Mouse (Mus musculus): Measurements from ENCODE around the gene Mast4. TPM values are rescaled to one million over a fixed set of nuclear protein-coding genes. Genes with fewer than 3 reads are reported as not detected.

The Mast4 gene
- polyA plus RNA-seq, 1 experiment from 2014 or later, result 33.0 TPM

DNA sequence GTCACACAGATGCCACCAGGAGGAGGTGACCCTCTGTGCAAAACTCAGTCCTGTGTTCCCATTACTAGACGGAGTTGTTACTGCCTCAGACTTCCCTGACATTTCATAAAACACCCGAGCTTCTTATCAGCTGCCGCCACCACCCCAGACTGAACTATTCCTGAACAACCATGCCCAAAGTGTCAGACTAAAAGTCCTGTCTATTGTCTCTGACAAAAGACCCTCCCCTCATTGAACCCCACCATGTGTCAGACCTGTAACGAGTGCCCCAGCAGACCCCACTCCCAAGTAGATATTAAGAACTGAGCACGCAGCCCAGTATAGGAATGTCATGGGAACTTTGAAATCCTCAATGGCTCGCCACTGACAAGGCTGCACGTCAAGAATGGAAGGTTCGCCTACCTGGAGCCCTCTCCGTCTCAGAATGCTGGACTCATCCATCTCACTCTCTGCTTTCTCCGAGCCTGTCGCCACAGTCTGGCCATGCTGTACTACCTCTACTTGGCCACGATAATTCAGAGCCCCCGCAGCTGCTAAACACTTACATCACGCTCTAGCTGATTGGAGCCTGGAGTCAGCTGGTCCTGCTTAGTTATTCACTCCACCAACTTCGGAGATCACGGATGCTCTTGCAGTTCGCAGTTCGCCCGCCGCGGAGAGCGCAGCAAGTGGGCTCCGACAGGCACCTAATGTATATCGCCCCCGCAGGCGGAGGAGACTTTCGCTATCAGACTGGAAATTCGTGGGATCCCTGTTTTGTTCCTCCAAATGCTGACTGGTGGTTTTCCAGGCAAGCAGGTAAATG, 237.7 kb downstream of the Mast4 start:
- Histone ChIP-seq H3K9ac (replicated peaks; ENCODE audit: low read depth, low read length) (peak overlapping the region; percentile 33; the same call in 1 of the 2 replicates), H3K4me1 (ENCODE audit: control insufficient read depth, insufficient read depth, low read length) (no peaks in the 10 kb centered on the region), H3K27me3 (ENCODE audit: control insufficient read depth, insufficient read depth, low read length) (no peaks in the 10 kb centered on the region), H3K36me3 (ENCODE audit: control insufficient read depth, insufficient read depth, low read length) (no peaks in the 10 kb centered on the region), H3K27ac (ENCODE audit: low read depth, low read length) (peak overlapping the region; percentile 6; the same call in 1 of the 2 replicates), H3K9me3 (ENCODE audit: control insufficient read depth, low read length) (no peaks in the 10 kb centered on the region), H3K4me3 (ENCODE audit: low read depth, low read length) (peak overlapping the region; percentile 33), H3K4me2 (ENCODE audit: low read depth, low read length) (peak overlapping the region; percentile 70)
- WGBS, result 5% methylated on average over 28 of the region's 28 CpGs
- peak; percentile 93 for ATAC-seq (ENCODE audit: low read depth)

DNA sequence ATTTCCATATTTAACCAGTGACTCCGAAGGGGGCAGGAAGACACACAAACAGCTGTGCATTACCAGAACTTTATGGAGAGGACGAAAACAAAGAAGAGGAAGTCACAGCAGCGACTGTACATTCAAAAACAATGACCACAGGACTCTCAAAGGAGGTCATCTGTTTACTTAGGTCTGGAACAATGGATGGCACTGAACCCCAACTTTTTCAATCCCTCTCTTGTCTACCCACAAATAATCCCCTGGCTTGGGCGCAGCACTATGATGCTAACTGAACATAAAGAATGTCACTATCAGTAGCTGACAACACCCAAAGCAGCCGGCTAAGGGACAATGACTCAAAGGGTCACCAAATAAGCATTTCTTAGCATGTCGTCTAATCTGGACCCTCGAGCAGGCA, 238.8 kb downstream of the Mast4 start:
- Histone ChIP-seq H3K4me3 (ENCODE audit: low read depth, low read length) (no peak overlapping the region), H3K27ac (ENCODE audit: low read depth, low read length) (no peak overlapping the region), H3K9me3 (ENCODE audit: control insufficient read depth, low read length) (no peaks in the 10 kb centered on the region), H3K36me3 (ENCODE audit: control insufficient read depth, insufficient read depth, low read length) (no peaks in the 10 kb centered on the region), H3K4me2 (ENCODE audit: low read depth, low read length) (0 out of 2 replicates have a peak overlapping the region, but pooled peaks have one; percentile 4), H3K27me3 (ENCODE audit: control insufficient read depth, insufficient read depth, low read length) (no peaks in the 10 kb centered on the region), H3K4me1 (ENCODE audit: control insufficient read depth, insufficient read depth, low read length) (no peaks in the 10 kb centered on the region), H3K9ac (replicated peaks; ENCODE audit: low read depth, low read length) (no peak overlapping the region)
- 50% methylated on average over 7 of the region's 7 CpGs for WGBS
- ATAC-seq (ENCODE audit: low read depth), result no peak

DNA sequence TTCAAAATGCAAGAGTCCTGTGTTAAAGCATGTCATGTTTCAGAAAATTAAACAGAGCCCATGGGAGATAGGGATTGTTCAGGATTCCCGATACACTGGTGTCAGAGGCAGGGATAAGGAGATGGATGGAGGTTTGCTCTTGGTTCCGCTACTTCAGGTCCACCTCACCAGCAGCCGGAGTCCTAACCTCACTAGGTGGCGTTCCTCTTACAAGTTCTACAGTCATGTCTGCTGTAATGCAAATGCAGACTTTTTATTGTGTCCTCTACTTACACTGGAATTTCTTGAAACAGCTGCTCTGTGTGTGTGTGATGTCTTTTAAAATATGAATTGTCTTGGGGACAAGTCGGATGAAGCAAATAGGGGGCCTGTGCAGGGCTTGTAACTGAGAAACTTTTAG, 239.7 kb downstream of the Mast4 start:
- Histone ChIP-seq H3K36me3 (ENCODE audit: control insufficient read depth, insufficient read depth, low read length) (no peaks in the 10 kb centered on the region), H3K9ac (replicated peaks; ENCODE audit: low read depth, low read length) (no peak overlapping the region), H3K4me1 (ENCODE audit: control insufficient read depth, insufficient read depth, low read length) (no peaks in the 10 kb centered on the region), H3K4me3 (ENCODE audit: low read depth, low read length) (no peak overlapping the region), H3K27me3 (ENCODE audit: control insufficient read depth, insufficient read depth, low read length) (no peaks in the 10 kb centered on the region), H3K4me2 (ENCODE audit: low read depth, low read length) (no peak overlapping the region; the same call in 1 of the 2 replicates), H3K27ac (ENCODE audit: low read depth, low read length) (no peak overlapping the region), H3K9me3 (ENCODE audit: control insufficient read depth, low read length) (no peaks in the 10 kb centered on the region)
- no peak for ATAC-seq (ENCODE audit: low read depth)
- WGBS, result 61% methylated on average over 5 of the region's 5 CpGs

DNA sequence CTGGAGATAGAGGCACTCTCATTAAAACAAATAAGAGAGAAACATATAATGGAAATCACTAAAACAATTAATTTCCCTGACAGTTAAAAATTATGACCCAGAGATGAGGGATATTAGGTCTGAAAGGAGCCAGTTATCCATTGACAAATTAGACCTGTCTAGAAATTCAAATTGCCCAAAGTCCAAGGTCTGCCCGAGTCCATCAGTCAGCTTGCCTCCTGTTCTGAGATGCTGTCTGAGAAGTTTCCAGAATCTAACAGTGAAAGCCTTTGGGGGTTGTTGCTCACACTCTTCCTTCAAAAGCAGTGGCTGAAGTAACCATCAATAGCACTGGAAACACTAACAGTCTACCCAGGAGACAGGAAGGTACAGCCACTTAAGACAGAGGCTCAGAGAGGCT, 240.6 kb downstream of the Mast4 start:
- no peak overlapping the region for H3K4me3 ChIP-seq (ENCODE audit: low read depth, low read length)
- H3K36me3 ChIP-seq (ENCODE audit: control insufficient read depth, insufficient read depth, low read length), result no peaks in the 10 kb centered on the region
- H3K27me3 ChIP-seq (ENCODE audit: control insufficient read depth, insufficient read depth, low read length), result no peaks in the 10 kb centered on the region
- H3K9me3 ChIP-seq (ENCODE audit: control insufficient read depth, low read length), result no peaks in the 10 kb centered on the region
- no peak for ATAC-seq (ENCODE audit: low read depth)
- 82% methylated on average over 1 of the region's 1 CpGs for WGBS
- H3K9ac ChIP-seq (replicated peaks; ENCODE audit: low read depth, low read length), result no peak overlapping the region
- no peak overlapping the region for H3K4me2 ChIP-seq (ENCODE audit: low read depth, low read length)
- no peak overlapping the region for H3K27ac ChIP-seq (ENCODE audit: low read depth, low read length)
- H3K4me1 ChIP-seq (ENCODE audit: control insufficient read depth, insufficient read depth, low read length), result no peaks in the 10 kb centered on the region

DNA sequence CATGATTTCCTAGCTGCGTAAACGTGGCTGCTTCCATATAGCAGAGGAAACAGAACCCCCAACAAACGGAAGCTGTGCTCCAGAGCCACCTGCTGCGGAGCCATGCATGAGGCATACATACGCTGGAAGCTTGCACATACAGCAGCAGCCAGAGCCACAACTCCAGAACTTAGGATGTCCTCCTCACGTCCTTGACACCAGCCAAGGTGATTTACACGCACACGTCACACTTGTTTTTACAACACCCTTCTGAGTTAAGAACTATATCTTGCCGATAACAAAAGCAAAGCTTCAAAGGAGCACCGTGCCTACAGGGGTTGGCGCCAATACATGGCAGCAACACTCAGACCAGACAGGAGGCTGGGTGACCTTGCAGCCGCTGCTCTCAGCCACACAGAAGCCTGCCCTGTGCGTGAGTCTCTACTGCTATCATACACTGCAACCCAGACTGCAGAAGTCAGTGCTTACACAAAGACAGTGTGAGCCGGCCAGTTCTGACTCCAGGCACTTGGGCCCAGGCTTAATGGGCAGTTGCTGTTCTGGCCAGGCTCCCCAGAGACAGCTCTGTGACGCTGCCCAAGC, 248.7 kb downstream of the Mast4 start:
- Histone ChIP-seq H3K27ac (ENCODE audit: low read depth, low read length) (no peak overlapping the region), H3K36me3 (ENCODE audit: control insufficient read depth, insufficient read depth, low read length) (no peaks in the 10 kb centered on the region), H3K9me3 (ENCODE audit: control insufficient read depth, low read length) (no peaks in the 10 kb centered on the region), H3K9ac (replicated peaks; ENCODE audit: low read depth, low read length) (no peak overlapping the region), H3K4me1 (ENCODE audit: control insufficient read depth, insufficient read depth, low read length) (no peaks in the 10 kb centered on the region), H3K27me3 (ENCODE audit: control insufficient read depth, insufficient read depth, low read length) (no peaks in the 10 kb centered on the region), H3K4me2 (ENCODE audit: low read depth, low read length) (no peak overlapping the region), H3K4me3 (ENCODE audit: low read depth, low read length) (no peak overlapping the region)
- 73% methylated on average over 15 of the region's 15 CpGs for WGBS
- ATAC-seq (ENCODE audit: low read depth), result no peak

- Histone ChIP-seq H3K4me2 (ENCODE audit: low read depth, low read length) (no peak overlapping the region), H3K27ac (ENCODE audit: low read depth, low read length) (no peak overlapping the region), H3K4me1 (ENCODE audit: control insufficient read depth, insufficient read depth, low read length) (no peaks in the 10 kb centered on the region), H3K9me3 (ENCODE audit: control insufficient read depth, low read length) (no peaks in the 10 kb centered on the region), H3K36me3 (ENCODE audit: control insufficient read depth, insufficient read depth, low read length) (no peaks in the 10 kb centered on the region), H3K27me3 (ENCODE audit: control insufficient read depth, insufficient read depth, low read length) (no peaks in the 10 kb centered on the region), H3K4me3 (ENCODE audit: low read depth, low read length) (no peak overlapping the region), H3K9ac (replicated peaks; ENCODE audit: low read depth, low read length) (no peak overlapping the region)
- ATAC-seq (ENCODE audit: low read depth), result no peak
- 76% methylated on average over 5 of the region's 6 CpGs for WGBS
These were observed 251.4 kb downstream of the Mast4 start for GRCm38 (mm10) chr13:103082891-103083290.

DNA sequence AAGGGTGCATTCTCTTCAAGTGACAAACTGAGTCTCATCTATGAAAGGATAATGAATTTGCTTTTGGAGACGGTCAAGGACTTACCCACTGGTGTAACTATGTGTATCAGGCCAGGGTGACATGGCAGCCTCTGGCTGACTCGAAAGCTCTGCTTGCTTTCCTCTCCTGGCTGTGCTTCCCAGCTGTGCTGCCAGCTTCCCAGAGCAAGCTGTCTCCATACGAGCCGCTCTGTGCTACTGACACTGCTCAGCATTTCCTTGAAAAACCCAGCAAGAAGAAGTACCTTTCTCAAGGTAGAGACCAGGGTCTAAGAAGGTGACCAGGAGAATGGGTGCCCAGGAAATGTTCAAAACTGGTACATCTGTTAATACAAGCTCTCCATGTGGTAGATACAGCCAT, 254.5 kb downstream of the Mast4 start:
- Histone ChIP-seq H3K9me3 (ENCODE audit: control insufficient read depth, low read length) (no peaks in the 10 kb centered on the region), H3K4me2 (ENCODE audit: low read depth, low read length) (no peak overlapping the region), H3K36me3 (ENCODE audit: control insufficient read depth, insufficient read depth, low read length) (no peaks in the 10 kb centered on the region), H3K27ac (ENCODE audit: low read depth, low read length) (no peak overlapping the region), H3K4me3 (ENCODE audit: low read depth, low read length) (no peak overlapping the region), H3K9ac (replicated peaks; ENCODE audit: low read depth, low read length) (no peak overlapping the region), H3K4me1 (ENCODE audit: control insufficient read depth, insufficient read depth, low read length) (no peaks in the 10 kb centered on the region), H3K27me3 (ENCODE audit: control insufficient read depth, insufficient read depth, low read length) (no peaks in the 10 kb centered on the region)
- no peak for ATAC-seq (ENCODE audit: low read depth)
- 83% methylated on average over 4 of the region's 4 CpGs for WGBS

DNA sequence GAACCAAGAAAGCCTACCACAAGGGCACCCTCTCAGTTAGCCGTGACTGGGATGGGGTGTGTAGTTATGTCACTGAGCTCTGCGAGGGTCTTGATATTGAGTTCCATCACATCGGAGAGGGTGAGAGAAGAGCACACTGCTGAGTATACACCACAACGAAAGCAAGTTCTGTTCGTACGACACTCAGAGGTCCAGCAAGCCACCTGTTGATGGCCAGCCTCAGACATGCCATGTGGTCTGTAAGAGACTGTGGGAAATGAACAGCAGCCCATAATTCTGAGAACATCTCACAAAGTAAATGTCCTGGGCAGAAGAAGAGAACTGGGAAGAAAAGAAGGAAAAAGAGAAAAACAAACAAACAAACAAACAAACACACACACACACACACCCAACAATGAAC, 255.5 kb downstream of the Mast4 start:
- Histone ChIP-seq H3K4me2 (ENCODE audit: low read depth, low read length) (no peak overlapping the region), H3K36me3 (ENCODE audit: control insufficient read depth, insufficient read depth, low read length) (no peaks in the 10 kb centered on the region), H3K9me3 (ENCODE audit: control insufficient read depth, low read length) (no peaks in the 10 kb centered on the region), H3K4me1 (ENCODE audit: control insufficient read depth, insufficient read depth, low read length) (no peaks in the 10 kb centered on the region), H3K4me3 (ENCODE audit: low read depth, low read length) (no peak overlapping the region), H3K27me3 (ENCODE audit: control insufficient read depth, insufficient read depth, low read length) (no peaks in the 10 kb centered on the region), H3K27ac (ENCODE audit: low read depth, low read length) (no peak overlapping the region), H3K9ac (replicated peaks; ENCODE audit: low read depth, low read length) (no peak overlapping the region)
- no peak for ATAC-seq (ENCODE audit: low read depth)
- WGBS, result 90% methylated on average over 6 of the region's 6 CpGs

- no peaks in the 10 kb centered on the region for H3K4me1 ChIP-seq (ENCODE audit: control insufficient read depth, insufficient read depth, low read length)
- no peak overlapping the region for H3K4me2 ChIP-seq (ENCODE audit: low read depth, low read length)
- 85% methylated on average over 4 of the region's 4 CpGs for WGBS
- no peak overlapping the region for H3K9ac ChIP-seq (replicated peaks; ENCODE audit: low read depth, low read length)
- ATAC-seq (ENCODE audit: low read depth), result no peak
- H3K9me3 ChIP-seq (ENCODE audit: control insufficient read depth, low read length), result no peaks in the 10 kb centered on the region
- no peak overlapping the region for H3K27ac ChIP-seq (ENCODE audit: low read depth, low read length)
- no peaks in the 10 kb centered on the region for H3K36me3 ChIP-seq (ENCODE audit: control insufficient read depth, insufficient read depth, low read length)
- H3K4me3 ChIP-seq (ENCODE audit: low read depth, low read length), result no peak overlapping the region
- H3K27me3 ChIP-seq (ENCODE audit: control insufficient read depth, insufficient read depth, low read length), result no peaks in the 10 kb centered on the region
These were observed 260.8 kb downstream of the Mast4 start for GRCm38 (mm10) chr13:103073461-103073860.
